Mouse (Mus musculus) c-Kit-positive CD71-positive TER-119-positive erythroid progenitor cells, embryonic 14.5 days (primary cell): Measurements from ENCODE around the gene Tmem108.

ENCODE experiments used
- DNase-seq: peaks from one replicate; pipeline ENCODE4 v3.0.0-alpha.2; 2013; ENCODE audit warnings: low spot score

Gene Tmem108

GRCm38 (mm10) chr9:103449092-103449491, 312.5 kb downstream of the Tmem108 start:
- DNase-seq: no peak

- DNase-seq: no peak
Measured at GRCm38 (mm10) chr9:103444656-103445055, 317.0 kb downstream of the Tmem108 start.

DNA sequence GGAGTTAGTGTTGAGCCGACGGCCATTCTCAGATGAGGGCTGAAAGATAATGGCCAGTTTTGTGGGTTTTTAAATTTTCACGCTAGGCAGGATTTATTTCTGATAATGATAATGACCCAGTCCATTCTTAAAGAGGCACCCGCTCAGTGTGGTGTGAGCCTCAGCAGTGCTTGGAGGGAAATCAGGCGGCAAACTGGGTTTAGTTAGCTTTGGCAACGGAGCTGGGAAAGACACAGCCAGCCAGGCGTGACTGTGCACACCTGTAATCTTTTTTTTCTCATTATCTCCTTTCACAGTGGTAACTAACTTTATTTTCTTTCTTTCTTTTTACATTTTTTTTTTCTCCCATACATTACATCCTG, 317.8 kb downstream of the Tmem108 start:
- DNase-seq: no peak

DNA sequence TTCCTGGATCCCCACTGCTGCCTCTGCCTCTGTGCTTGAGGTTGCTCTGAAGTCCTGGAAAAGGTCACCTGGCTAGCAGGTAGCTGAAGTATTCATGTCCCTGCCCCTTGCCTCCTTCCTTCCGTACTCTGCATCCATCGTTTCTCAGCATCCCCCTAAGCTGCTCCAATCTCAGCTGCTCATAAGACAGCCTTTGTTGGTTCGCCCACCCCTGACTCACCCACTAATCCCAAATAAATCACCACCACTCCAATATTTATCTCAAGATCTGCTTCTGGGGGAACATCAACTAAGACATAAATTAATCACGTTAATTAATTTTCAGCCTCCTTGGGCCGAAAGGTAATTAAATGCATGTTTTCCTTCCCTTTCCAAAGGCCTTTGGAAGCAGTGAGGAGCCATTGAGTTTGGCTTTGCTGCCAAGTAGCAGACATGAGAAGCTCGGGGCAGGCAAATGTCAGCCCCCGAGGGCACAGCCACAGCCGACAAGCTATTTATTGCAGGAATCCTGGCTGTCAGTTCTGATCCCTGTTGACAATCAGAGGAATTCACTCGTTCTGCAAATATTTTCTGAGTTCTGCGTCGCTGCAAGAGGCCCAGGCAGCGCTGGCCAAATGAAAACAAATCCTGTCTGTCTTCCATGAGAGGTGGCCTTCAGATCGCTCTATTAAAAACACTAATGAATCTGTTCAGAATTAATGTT, 318.4 kb downstream of the Tmem108 start:
- DNase-seq: no peak

DNA sequence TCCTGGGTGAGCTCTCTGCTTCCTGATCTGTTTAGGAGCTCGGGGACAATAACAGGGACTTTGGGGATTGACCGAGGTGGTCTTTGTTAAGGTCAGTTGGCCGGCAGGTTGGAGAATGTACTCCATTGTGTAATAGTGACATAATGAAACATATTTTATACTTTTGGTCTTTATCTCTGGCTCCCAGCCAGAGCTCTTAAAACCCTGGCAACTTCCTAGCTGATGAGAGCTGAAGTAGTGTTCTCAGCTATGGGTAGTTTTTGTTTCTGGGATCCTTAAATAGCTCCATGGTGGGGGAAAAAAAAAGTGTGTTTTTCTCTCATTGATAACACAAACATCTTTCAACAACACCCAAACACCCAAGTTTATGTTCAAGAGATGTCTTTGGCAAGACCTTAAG, 321.0 kb downstream of the Tmem108 start:
- no peak for DNase-seq

DNA sequence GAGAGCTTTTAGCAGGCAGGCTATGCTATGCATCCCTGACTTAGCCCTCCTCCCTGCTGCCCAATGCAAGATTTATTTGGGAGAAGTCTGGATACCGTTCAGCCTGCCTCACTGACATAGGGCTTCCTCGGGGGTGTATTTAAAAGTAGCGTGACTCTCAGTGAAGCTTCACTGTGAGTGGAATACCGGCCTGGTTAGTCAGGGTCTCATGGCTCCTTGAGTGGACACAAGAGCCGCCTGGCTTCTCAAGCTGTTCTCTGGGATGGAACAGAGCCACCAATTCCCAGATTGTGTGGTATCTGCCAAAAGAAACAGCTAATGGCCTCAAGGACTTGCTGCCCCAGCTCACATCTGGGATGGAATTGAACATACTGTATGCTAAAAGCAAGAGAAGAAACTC, 324.5 kb downstream of the Tmem108 start:
- DNase-seq: no peak

DNA sequence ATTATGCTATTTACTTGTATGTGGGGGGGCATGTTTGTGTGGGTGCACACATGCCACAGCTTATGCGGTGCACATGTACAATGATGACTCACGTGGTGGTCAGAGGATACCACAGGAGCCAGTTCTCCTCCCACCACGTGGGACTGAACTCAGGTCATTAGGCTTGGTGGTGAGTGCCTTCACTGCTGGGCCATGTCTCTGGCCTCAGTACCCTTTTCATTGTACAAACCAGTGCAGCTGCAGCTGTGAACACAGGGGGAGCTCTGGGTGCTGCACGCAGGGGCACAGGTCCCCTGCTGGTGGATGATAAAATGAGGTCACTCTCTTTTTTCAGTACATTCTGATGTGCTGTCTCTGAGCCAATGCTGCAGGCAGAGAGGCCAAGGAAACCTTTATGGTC, 327.5 kb downstream of the Tmem108 start:
- DNase-seq: no peak
